Mouse (Mus musculus) heart, postnatal 0 days (tissue): Measurements from ENCODE around the gene Hk1.

Experiments used
- CTCF ChIP-seq: IDR thresholded peaks from 2 replicates; pipeline ENCODE4 v1.5.1; 2016; ENCODE audit warnings: antibody characterized with exemption, control low read depth, low read depth
- EP300 ChIP-seq: IDR thresholded peaks from 2 replicates; pipeline ENCODE4 v1.6.1; 2016; ENCODE audit warnings: antibody characterized with exemption, low read depth

GRCm38 (mm10) chr10:62320402-62320978, 59.2 kb downstream of the Hk1 start:
- no peak for TF ChIP-seq CTCF
- no peak for TF ChIP-seq EP300
